Mouse (Mus musculus): ENCODE measurements around the gene Btn2a2. TPM values are rescaled to one million over a fixed set of nuclear protein-coding genes. Genes with fewer than 3 reads are reported as not detected.

Gene Btn2a2
- polyA plus RNA-seq, 1 experiment = not detected

- peaks cover 2% of the 10 kb centered on the region for H3K27me3 ChIP-seq (replicated peaks)
- no peak overlapping the region for H3K4me3 ChIP-seq (replicated peaks)
- TF ChIP-seq FLI1 (IDR thresholded peaks at IDR 0.05; ENCODE audit: low read length) = no peak
- no peak for TF ChIP-seq GATA1 (IDR thresholded peaks at IDR 0.05; ENCODE audit: borderline replicate concordance, low read length)
- peaks cover 34% of the 10 kb centered on the region for H3K4me1 ChIP-seq
- H3K9me3 ChIP-seq = no peaks in the 10 kb centered on the region
- H3K36me3 ChIP-seq (replicated peaks; ENCODE audit: low read length) = no peaks in the 10 kb centered on the region
These were observed 21.5 kb upstream of the Btn2a2 start for GRCm38 (mm10) chr13:23510127-23510526.

GRCm38 (mm10) chr13:23506819-23507515, 18.3 kb upstream of the Btn2a2 start:
- Histone ChIP-seq H3K36me3 (replicated peaks; ENCODE audit: low read length) (no peaks in the 10 kb centered on the region), H3K27me3 (replicated peaks) (peaks cover 2% of the 10 kb centered on the region), H3K4me1 (peaks cover 56% of the 10 kb centered on the region), H3K4me3 (replicated peaks) (peak overlapping the region; percentile 89), H3K9me3 (no peaks in the 10 kb centered on the region)
- TF ChIP-seq GATA1 (IDR thresholded peaks at IDR 0.05; ENCODE audit: borderline replicate concordance, low read length) = no peak

- H3K9me3 ChIP-seq = no peaks in the 10 kb centered on the region
- H3K27me3 ChIP-seq (replicated peaks) = peaks cover 2% of the 10 kb centered on the region
- peaks cover 62% of the 10 kb centered on the region for H3K4me1 ChIP-seq
- no peaks in the 10 kb centered on the region for H3K36me3 ChIP-seq (replicated peaks; ENCODE audit: low read length)
- peak overlapping the region; percentile 89 for H3K4me3 ChIP-seq (replicated peaks)
- TF ChIP-seq FLI1 (IDR thresholded peaks at IDR 0.05; ENCODE audit: low read length) = no peak
- no peak for TF ChIP-seq GATA1 (IDR thresholded peaks at IDR 0.05; ENCODE audit: borderline replicate concordance, low read length)
These were observed 17.7 kb upstream of the Btn2a2 start for GRCm38 (mm10) chr13:23506351-23506750.

- Histone ChIP-seq H3K4me3 (replicated peaks) (peak overlapping the region; percentile 89), H3K36me3 (replicated peaks; ENCODE audit: low read length) (no peaks in the 10 kb centered on the region), H3K9me3 (no peaks in the 10 kb centered on the region), H3K27me3 (replicated peaks) (peaks cover 2% of the 10 kb centered on the region), H3K4me1 (peaks cover 63% of the 10 kb centered on the region)
- no peak for TF ChIP-seq GATA1 (IDR thresholded peaks at IDR 0.05; ENCODE audit: borderline replicate concordance, low read length)
- no peak for TF ChIP-seq FLI1 (IDR thresholded peaks at IDR 0.05; ENCODE audit: low read length)
These were observed 17.1 kb upstream of the Btn2a2 start for GRCm38 (mm10) chr13:23505662-23506345.

GRCm38 (mm10) chr13:23503797-23504196, 15.1 kb upstream of the Btn2a2 start:
- H3K27me3 ChIP-seq (replicated peaks) = no peaks in the 10 kb centered on the region
- TF ChIP-seq GATA1 (IDR thresholded peaks at IDR 0.05; ENCODE audit: borderline replicate concordance, low read length) (no peak), FLI1 (IDR thresholded peaks at IDR 0.05; ENCODE audit: low read length) (no peak)
- peak overlapping the region; percentile 53 for H3K4me3 ChIP-seq (replicated peaks)
- H3K9me3 ChIP-seq = no peaks in the 10 kb centered on the region
- peaks cover 65% of the 10 kb centered on the region for H3K4me1 ChIP-seq
- H3K36me3 ChIP-seq (replicated peaks; ENCODE audit: low read length) = no peaks in the 10 kb centered on the region

GRCm38 (mm10) chr13:23502916-23503315, 14.3 kb upstream of the Btn2a2 start:
- no peak for TF ChIP-seq GATA1 (IDR thresholded peaks at IDR 0.05; ENCODE audit: borderline replicate concordance, low read length)
- TF ChIP-seq FLI1 (IDR thresholded peaks at IDR 0.05; ENCODE audit: low read length) = no peak
- no peak overlapping the region for H3K4me3 ChIP-seq (replicated peaks)
- H3K27me3 ChIP-seq (replicated peaks) = no peaks in the 10 kb centered on the region
- no peaks in the 10 kb centered on the region for H3K36me3 ChIP-seq (replicated peaks; ENCODE audit: low read length)
- H3K9me3 ChIP-seq = no peaks in the 10 kb centered on the region
- peaks cover 74% of the 10 kb centered on the region for H3K4me1 ChIP-seq

- H3K36me3 ChIP-seq (replicated peaks; ENCODE audit: low read length) = no peaks in the 10 kb centered on the region
- H3K9me3 ChIP-seq = no peaks in the 10 kb centered on the region
- H3K4me1 ChIP-seq = peaks cover 76% of the 10 kb centered on the region
- no peaks in the 10 kb centered on the region for H3K27me3 ChIP-seq (replicated peaks)
- TF ChIP-seq FLI1 (IDR thresholded peaks at IDR 0.05; ENCODE audit: low read length) = no peak
- TF ChIP-seq GATA1 (IDR thresholded peaks at IDR 0.05; ENCODE audit: borderline replicate concordance, low read length) = no peak
- peak overlapping the region; percentile 71 for H3K4me3 ChIP-seq (replicated peaks)
These were observed 13.4 kb upstream of the Btn2a2 start for GRCm38 (mm10) chr13:23502031-23502567.

DNA sequence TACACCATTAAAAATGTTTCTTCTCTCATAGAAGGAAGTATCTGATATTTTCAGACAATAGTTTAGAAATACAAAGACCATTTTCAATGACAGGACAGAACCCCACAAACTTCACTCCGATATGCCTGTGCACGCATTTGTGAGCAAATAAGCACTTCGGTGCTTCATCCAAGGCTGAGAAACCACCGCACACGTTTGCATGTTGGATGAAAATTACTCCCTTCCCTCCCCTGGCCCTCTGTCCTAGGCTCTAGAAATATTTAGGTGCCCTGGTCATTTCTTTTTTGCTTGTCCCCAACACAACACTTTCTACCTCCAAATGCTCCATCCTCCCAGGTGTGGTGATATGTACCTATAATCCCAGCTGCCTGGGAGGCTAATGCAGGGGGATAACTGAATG, 12.9 kb upstream of the Btn2a2 start:
- Histone ChIP-seq H3K4me1 (peaks cover 76% of the 10 kb centered on the region), H3K4me3 (replicated peaks) (peak overlapping the region; percentile 73), H3K27me3 (replicated peaks) (no peaks in the 10 kb centered on the region), H3K9me3 (no peaks in the 10 kb centered on the region), H3K36me3 (replicated peaks; ENCODE audit: low read length) (no peaks in the 10 kb centered on the region)
- TF ChIP-seq GATA1 (IDR thresholded peaks at IDR 0.05; ENCODE audit: borderline replicate concordance, low read length) = no peak
- TF ChIP-seq FLI1 (IDR thresholded peaks at IDR 0.05; ENCODE audit: low read length) = no peak

GRCm38 (mm10) chr13:23500424-23501200, 12.0 kb upstream of the Btn2a2 start:
- Histone ChIP-seq H3K36me3 (replicated peaks; ENCODE audit: low read length) (no peaks in the 10 kb centered on the region), H3K4me1 (peaks cover 68% of the 10 kb centered on the region), H3K27me3 (replicated peaks) (peaks cover under 1% of the 10 kb centered on the region), H3K4me3 (replicated peaks) (peak overlapping the region; percentile 46), H3K9me3 (peaks cover 6% of the 10 kb centered on the region; the same call in 1 of the 2 replicates)
- TF ChIP-seq GATA1 (IDR thresholded peaks at IDR 0.05; ENCODE audit: borderline replicate concordance, low read length) (no peak), FLI1 (IDR thresholded peaks at IDR 0.05; ENCODE audit: low read length) (no peak)

Data from megakaryocyte, embryonic 14.5 days (primary cell).